Mouse (Mus musculus): ENCODE measurements around the gene Ap4b1. TPM values are rescaled to one million over a fixed set of nuclear protein-coding genes. Genes with fewer than 3 reads are reported as not detected.
"Not testable (repeated sequence)": the region's sequence is repeated elsewhere in the genome, so short reads cannot be mapped to it uniquely, and the experiment has no call there.

Ap4b1 gene
- polyA plus RNA-seq, 1 experiment from 2014 or later, result 23.2 TPM

DNA sequence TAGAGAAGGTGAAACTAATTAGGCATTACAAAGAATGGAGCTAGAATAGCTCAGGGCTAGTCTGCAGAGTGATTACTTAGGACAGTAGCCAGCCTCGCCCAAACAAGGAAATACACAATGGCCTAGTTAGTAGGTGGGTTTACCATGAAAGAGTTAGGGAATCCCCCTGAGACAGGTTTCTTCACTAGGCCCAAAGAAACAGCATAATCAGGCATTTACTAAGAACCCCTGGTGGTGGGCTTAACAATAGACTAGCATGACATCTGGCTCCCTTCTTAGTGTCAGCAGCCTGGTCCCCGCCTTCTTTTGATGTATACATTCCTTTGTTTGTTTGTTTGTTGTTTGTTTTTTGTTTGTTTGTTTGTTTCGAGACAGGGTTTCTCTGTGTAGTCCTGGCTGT is 30.9 kb downstream of the Ap4b1 start:
- not testable (repeated sequence) for H3K9ac ChIP-seq; H3K36me3 ChIP-seq; H3K4me3 ChIP-seq; H3K27ac ChIP-seq; H3K9me3 ChIP-seq; H3K4me2 ChIP-seq (replicated peaks); H3K4me1 ChIP-seq; H3K27me3 ChIP-seq; ATAC-seq (ENCODE audit: low FRiP score, low read depth)
- WGBS, result 85% methylated on average over 3 of the region's 3 CpGs

DNA sequence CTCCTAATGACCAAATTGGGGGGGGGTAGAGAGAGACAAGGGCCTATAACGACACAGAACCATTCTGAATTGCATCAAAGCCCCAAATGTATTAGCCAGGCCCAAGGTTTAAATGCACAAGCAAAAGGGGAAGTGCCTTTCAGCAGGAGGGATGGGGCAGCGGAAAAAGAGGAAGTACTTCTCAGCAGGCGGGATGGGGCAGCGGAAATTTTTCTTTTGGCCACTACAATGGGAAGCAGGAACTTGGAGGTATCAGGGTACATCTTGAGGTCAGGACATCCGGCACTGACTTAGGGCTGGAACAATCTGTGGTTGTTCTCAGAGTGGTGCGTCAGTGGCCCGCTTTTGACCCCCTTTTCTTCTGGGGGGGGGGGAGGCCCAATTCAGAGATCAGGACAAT is 31.6 kb downstream of the Ap4b1 start:
- ATAC-seq (ENCODE audit: low FRiP score, low read depth); H3K36me3 ChIP-seq; H3K9me3 ChIP-seq; H3K4me2 ChIP-seq (replicated peaks); H3K4me1 ChIP-seq; H3K9ac ChIP-seq; H3K27ac ChIP-seq; H3K4me3 ChIP-seq; H3K27me3 ChIP-seq: not testable (repeated sequence)
- 88% methylated on average over 7 of the region's 7 CpGs for WGBS

DNA sequence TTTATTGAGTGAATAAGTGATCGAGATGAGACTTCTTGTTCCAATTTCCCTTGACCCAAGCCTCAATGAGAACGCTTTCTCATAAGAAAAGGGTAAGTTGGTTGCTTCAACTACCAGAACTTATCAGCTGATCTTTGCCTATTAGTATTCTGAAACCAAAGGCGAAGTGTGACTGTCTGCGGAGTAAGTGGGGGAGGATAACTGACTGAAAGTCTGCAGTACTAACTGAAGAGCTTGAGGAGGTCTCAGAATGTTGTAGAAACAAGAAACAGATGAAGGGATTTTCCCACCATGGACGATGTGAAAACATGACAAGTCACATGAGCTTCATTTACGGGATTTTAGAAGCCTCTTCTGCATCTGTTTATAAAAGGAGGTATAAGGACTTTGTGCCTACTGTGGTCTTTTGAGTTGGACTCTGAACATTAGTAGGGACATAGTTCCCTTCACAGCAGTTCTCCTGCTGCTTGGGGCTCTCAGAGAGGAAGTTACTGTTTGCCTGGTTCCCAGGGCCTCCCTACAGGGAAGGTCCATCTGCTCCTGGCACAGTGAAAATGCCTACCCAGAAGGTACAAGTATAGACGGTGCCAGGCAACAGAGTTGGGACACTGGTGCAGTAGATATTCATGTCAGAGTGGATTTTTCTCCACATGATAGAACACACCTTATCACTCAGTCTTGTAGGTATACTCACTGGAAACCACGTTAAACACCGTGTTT is 41.5 kb downstream of the Ap4b1 start:
- no peak overlapping the region for H3K27ac ChIP-seq
- H3K4me3 ChIP-seq, result no peak overlapping the region
- no peaks in the 10 kb centered on the region for H3K4me1 ChIP-seq
- 81% methylated on average over 9 of the region's 9 CpGs for WGBS
- H3K9ac ChIP-seq, result no peak overlapping the region
- no peaks in the 10 kb centered on the region for H3K27me3 ChIP-seq
- no peaks in the 10 kb centered on the region for H3K36me3 ChIP-seq
- H3K4me2 ChIP-seq (replicated peaks), result no peak overlapping the region
- ATAC-seq (ENCODE audit: low FRiP score, low read depth), result no peak
- no peaks in the 10 kb centered on the region for H3K9me3 ChIP-seq

DNA sequence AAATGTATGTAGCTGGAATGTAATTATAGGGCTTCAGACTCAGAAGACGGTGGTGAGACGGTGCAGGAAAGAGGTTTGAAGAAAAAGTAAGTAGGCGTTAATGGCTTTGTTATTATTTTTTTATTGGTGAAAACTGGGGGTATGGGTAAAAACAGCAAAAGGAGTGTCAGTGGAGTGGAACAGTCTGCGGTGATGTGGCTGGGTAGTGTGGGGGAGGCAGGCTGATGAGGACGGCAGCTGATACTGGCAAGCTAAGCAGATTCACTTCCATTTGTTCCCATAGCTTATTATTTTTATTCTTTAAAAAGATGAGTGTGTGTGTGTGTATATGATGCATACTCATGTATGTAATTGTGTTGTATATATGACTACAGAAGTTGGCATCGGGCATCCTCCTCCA is 42.2 kb downstream of the Ap4b1 start:
- no peak overlapping the region for H3K4me2 ChIP-seq (replicated peaks)
- H3K4me3 ChIP-seq, result no peak overlapping the region
- H3K9ac ChIP-seq, result no peak overlapping the region
- no peaks in the 10 kb centered on the region for H3K36me3 ChIP-seq
- 72% methylated on average over 6 of the region's 6 CpGs for WGBS
- no peaks in the 10 kb centered on the region for H3K9me3 ChIP-seq
- H3K27me3 ChIP-seq, result no peaks in the 10 kb centered on the region
- H3K4me1 ChIP-seq, result no peaks in the 10 kb centered on the region
- H3K27ac ChIP-seq, result no peak overlapping the region
- ATAC-seq (ENCODE audit: low FRiP score, low read depth), result no peak

DNA sequence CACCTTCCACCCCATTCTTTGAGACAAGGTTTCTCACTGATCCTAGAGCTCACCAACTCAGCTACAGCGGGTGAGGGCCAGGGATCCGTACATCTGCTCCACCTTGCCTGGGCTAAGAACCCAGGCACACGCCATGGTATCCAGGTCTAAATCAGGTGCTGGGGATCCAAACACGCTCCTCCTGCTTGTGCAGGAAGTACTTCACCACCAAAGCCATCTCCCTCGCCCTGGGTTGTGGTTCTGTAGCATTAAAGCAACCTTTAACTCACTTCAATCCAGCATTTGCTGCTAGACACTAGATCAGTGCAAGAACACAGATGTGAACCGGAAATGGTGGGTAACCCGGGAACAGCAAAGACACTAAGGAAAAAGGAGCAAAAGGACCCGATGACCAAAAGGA is 42.6 kb downstream of the Ap4b1 start:
- no peaks in the 10 kb centered on the region for H3K36me3 ChIP-seq
- no peak overlapping the region for H3K27ac ChIP-seq
- no peaks in the 10 kb centered on the region for H3K9me3 ChIP-seq
- no peaks in the 10 kb centered on the region for H3K4me1 ChIP-seq
- H3K4me2 ChIP-seq (replicated peaks), result no peak overlapping the region
- H3K27me3 ChIP-seq, result no peaks in the 10 kb centered on the region
- ATAC-seq (ENCODE audit: low FRiP score, low read depth), result no peak
- no peak overlapping the region for H3K9ac ChIP-seq
- WGBS, result 84% methylated on average over 8 of the region's 8 CpGs
- no peak overlapping the region for H3K4me3 ChIP-seq

DNA sequence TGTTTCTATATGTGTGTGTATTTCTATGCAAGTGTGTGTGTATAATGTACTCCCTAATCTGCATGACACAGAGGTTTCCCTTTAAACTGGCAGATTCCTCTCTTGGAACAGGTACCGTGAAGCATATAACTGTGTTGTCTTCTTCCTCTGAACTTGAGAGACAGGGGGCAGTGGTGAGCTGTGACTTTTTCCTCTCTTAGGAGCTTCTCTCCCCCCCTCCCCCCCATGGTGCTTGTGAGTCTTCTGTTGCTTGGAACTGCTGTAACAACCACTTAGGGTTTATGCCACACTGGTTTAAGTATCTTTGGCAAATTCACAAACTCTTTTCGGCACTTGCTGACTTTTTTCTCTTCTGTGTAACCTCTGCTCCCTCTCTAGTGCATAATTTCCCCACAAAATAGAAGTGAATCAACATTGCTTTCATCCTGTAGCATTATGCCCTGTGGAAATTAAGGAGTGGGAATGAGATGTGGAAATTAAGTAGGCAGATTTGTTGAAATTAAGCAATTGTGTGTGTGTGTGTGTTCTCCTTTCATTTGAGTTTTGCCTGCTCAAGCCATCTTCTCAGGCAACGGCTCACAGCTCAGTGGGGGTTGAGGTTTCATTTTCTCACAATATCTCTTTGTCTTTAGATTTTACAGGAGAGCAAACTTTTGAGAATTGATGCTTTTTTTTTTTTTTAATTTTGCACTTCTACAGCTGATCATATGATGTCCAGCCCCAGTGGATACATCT is 43.4 kb downstream of the Ap4b1 start:
- Histone ChIP-seq H3K4me2 (replicated peaks) (no peak overlapping the region), H3K36me3 (no peaks in the 10 kb centered on the region), H3K9ac (no peak overlapping the region), H3K4me3 (no peak overlapping the region), H3K27me3 (no peaks in the 10 kb centered on the region), H3K27ac (no peak overlapping the region), H3K4me1 (no peaks in the 10 kb centered on the region), H3K9me3 (no peaks in the 10 kb centered on the region)
- WGBS, result 69% methylated on average over 3 of the region's 3 CpGs
- ATAC-seq (ENCODE audit: low FRiP score, low read depth), result no peak

DNA sequence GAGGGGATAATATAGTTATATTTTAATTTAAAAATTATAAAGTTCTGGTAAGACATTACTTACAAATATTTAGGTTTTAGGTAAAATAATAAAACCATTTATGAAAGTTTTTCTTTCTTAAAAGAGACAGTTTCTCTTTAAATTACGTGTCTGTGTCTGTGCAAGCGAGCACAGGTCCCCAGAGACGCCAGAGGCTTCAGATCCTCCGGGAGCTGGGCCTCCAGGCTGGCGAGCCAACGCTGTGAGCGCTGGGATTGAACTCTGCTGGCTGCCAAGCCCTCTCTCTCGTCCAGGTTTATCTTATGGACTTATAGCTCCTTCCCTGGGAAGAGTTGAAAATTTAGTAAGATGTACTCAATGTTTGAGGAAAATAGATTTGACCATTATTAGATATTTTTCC is 44.5 kb downstream of the Ap4b1 start:
- Histone ChIP-seq H3K4me3 (no peak overlapping the region), H3K36me3 (no peaks in the 10 kb centered on the region), H3K4me1 (no peaks in the 10 kb centered on the region), H3K9ac (no peak overlapping the region), H3K9me3 (no peaks in the 10 kb centered on the region), H3K27me3 (no peaks in the 10 kb centered on the region), H3K4me2 (replicated peaks) (no peak overlapping the region), H3K27ac (no peak overlapping the region)
- ATAC-seq (ENCODE audit: low FRiP score, low read depth), result no peak
- WGBS, result 64% methylated on average over 8 of the region's 8 CpGs

DNA sequence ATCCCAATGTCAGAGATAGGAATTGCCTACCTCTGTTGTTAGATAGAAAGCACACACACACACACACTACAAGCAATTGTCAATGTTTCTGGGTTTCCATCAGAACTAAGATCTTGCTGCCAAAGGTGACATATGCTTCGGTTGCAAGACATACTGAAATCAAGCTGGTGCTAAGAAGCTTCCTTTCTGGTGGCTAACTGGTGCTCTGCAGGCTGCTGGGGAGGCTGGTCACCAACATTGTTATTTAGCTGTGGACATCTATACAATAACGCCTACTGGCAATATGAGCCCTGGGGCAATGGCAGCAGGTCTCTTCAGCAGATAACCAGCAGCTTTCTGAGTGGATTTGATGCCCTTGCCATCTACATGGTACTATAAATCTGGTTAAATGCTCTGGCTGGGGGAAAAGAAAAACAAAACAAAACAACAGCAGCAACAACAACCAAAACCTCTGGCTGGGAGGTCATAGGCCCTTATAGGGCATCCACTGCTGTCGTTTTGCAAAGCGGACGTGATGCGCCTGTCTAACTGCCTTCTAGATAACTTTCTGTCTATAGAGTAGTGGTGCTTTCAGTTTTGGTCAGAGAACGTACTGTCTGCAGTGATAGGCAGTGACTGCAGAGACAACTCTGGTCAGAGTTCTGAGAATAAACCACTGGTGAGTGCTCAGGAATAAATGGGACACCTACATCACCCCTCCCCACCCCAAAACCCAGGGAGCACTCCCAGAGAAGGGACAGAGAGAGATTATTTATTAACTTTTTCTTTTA is 47.9 kb downstream of the Ap4b1 start:
- no peak for ATAC-seq (ENCODE audit: low FRiP score, low read depth)
- no peak overlapping the region for H3K27ac ChIP-seq
- H3K4me3 ChIP-seq, result no peak overlapping the region
- no peak overlapping the region for H3K4me2 ChIP-seq (replicated peaks)
- no peaks in the 10 kb centered on the region for H3K4me1 ChIP-seq
- no peak overlapping the region for H3K9ac ChIP-seq
- WGBS, result 90% methylated on average over 7 of the region's 7 CpGs
- no peaks in the 10 kb centered on the region for H3K9me3 ChIP-seq
- H3K27me3 ChIP-seq, result no peaks in the 10 kb centered on the region
- H3K36me3 ChIP-seq, result no peaks in the 10 kb centered on the region

DNA sequence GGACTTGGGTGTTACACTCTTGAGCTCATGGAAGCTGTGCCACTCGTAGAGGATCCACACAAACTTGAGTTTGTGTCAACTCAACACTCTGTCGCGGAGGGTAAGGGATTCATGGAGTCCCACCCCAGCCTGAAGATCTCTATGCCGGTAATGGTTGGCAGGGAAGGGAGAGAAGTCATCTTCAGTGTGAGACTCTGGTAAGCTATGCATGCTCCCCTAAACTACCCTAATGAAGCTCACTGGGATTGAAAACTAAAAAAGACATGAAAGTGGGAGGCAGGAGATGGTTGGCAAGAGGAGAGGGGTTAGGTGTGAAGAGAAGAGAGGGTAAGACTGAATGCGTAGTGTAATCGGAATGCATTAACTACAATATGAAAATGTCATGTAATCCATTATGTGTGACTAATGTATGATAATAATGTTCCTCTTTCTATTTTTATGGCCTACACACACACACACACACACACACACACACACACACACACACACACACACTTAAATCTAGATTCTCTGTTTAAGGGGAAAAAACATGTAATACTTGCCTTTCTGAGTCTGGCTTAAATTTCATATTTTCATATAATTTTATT is 48.8 kb downstream of the Ap4b1 start:
- no peak overlapping the region for H3K4me3 ChIP-seq
- no peaks in the 10 kb centered on the region for H3K36me3 ChIP-seq
- H3K27ac ChIP-seq, result no peak overlapping the region
- no peaks in the 10 kb centered on the region for H3K9me3 ChIP-seq
- ATAC-seq (ENCODE audit: low FRiP score, low read depth), result no peak
- no peaks in the 10 kb centered on the region for H3K27me3 ChIP-seq
- no peak overlapping the region for H3K4me2 ChIP-seq (replicated peaks)
- no peaks in the 10 kb centered on the region for H3K4me1 ChIP-seq
- H3K9ac ChIP-seq, result no peak overlapping the region
- WGBS, result 92% methylated on average over 6 of the region's 6 CpGs

DNA sequence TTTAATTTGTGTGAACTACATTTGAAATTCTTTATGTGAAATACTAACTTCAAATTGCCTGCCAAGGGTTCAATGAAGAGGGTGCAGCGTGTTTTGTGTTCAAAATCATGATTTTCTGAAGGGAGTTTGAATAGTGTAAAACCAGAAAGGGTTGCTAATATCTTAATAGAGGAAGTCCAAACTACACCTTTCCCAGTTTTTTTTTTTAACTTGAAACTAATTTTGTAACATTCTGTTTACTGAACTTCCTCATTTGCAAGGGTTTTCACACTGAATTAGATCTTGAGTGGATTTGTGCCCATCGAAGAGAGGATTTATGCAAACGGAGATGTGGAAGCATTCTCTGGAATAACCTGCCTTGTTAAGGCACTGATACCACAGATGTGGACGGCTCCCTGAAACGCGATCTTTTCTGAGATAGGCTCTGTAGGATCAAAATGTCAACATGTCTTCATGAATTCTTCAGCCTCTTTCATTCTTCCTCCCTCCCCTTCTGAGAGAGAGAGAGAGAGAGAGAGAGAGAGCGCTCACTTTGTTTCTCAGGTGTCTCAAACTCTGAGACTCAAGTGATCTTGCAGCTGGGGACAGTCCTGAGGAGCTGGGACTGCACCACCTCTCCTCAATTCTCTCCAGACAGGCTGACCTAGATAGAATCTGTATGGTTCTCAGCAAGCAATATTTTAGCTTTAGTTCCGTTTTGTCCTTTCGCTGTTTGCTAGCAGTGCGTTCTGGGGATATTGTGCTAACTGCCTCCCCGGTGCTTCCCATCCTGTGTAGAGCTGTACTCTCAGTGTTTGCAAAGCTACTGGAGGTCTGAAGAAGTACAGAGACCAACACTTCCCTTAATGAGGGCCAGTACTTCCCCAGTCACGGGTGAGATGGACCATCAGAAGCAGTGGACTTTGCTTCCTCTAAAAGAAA is 49.8 kb downstream of the Ap4b1 start, which contains the start of gene Ptpn22:
Ptpn22 (plus strand) TSS at position 915 of the 921 bp plus-strand sequence.
- H3K27me3 ChIP-seq, result no peaks in the 10 kb centered on the region
- H3K27ac ChIP-seq, result no peak within 1 kb of the TSS
- ATAC-seq (ENCODE audit: low FRiP score, low read depth), result no peak

DNA sequence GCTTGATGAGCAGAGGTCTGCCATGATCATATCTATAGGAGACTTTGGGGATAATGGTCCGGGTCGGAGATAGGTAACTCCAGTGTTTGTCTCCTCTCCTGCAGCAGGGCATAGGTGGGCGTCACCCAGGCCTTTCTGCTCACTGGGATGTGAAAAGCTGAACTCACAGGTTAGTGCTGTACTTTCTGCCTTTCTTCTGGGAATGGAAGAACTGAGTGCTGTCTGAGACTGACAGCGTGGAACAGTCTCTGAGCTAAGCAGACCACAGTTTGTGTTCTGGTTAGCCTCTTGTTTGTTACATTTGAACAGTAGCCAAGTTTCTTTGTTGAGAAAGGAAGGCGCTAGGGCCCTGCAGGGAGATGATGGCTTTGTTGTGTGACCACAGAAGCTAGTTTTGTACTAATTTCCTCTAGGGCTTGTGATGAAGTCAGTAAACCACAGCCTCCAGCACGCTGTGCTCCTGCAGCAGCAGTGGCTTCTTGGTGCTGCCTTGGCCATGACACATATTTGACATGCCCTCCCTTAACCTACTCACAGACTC is 50.6 kb downstream of the Ap4b1 start:
- no peak overlapping the region for H3K9ac ChIP-seq
- WGBS, result 74% methylated on average over 6 of the region's 6 CpGs
- H3K27ac ChIP-seq, result no peak overlapping the region
- H3K36me3 ChIP-seq, result no peaks in the 10 kb centered on the region
- H3K4me3 ChIP-seq, result no peak overlapping the region
- no peaks in the 10 kb centered on the region for H3K27me3 ChIP-seq
- H3K9me3 ChIP-seq, result no peaks in the 10 kb centered on the region
- H3K4me2 ChIP-seq (replicated peaks), result no peak overlapping the region
- ATAC-seq (ENCODE audit: low FRiP score, low read depth), result no peak
- H3K4me1 ChIP-seq, result no peaks in the 10 kb centered on the region

More for the DNA sequence above, 49.8 kb downstream of the Ap4b1 start, which contains the start of gene Ptpn22:
- Histone ChIP-seq H3K4me3 (no peak within 1 kb of the TSS), H3K36me3 (no peaks in the 10 kb centered on the region), H3K9me3 (no peaks in the 10 kb centered on the region), H3K4me2 (replicated peaks) (no peak within 1 kb of the TSS), H3K4me1 (no peaks in the 10 kb centered on the region), H3K9ac (no peak within 1 kb of the TSS)
- 75% methylated on average over 12 of the region's 12 CpGs for WGBS

Data from limb, embryonic 13.5 days (tissue).